Mouse (Mus musculus) ovary, postnatal 14 days (tissue): ENCODE data around the gene Asap3.
A peak's percentile ranks its signal among the peaks of the same experiment; 100 is the strongest.

Source experiments
- DNase-seq: peaks from one replicate; pipeline ENCODE4 v3.0.0; 2022; ENCODE audit warnings: low spot score

Gene Asap3

DNA sequence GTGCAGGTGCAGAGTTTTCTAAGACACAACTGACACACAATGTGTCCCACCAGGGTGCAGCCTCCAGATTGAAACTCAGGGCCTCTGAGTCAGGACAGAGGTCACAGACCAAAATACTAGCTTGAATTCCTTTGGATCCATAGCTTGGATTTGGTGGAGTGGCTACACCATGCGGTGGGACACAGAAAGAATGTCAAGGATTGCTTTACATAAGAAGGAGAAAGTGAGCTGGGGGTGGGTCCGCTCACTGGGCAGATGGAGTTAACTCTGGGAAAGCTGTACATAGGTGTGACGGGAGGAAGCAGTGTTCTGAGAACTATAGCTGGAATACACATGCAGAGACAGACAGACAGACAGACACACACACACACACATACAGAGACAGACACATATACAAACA is 53.8 kb downstream of the Asap3 start:
- DNase-seq: no peak

- peak; percentile 81 for DNase-seq
Observed at GRCm38 (mm10) chr4:136260491-136261180, 54.5 kb downstream of the Asap3 start.

GRCm38 (mm10) chr4:136261912-136262311 is 55.7 kb downstream of the Asap3 start:
- DNase-seq: no peak

DNA sequence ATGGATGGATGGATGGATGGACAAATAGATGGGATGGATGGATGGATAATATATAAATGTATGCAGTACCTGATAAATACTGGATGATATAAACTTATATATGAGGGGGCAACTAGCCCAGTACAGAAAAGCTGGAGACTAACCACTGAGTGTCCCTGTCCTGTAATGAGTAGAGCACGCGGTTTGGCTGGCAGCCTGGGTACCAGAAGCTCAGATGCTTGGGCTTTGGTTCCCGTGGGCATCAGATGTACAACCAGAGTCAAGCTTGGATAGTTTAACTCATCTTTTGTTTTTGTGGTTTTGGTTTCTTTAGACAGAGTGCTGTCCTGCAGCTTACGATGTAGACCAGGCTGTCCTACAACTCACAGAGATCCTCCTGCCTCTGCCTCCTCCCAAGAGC is 57.4 kb downstream of the Asap3 start:
- DNase-seq: no peak

DNA sequence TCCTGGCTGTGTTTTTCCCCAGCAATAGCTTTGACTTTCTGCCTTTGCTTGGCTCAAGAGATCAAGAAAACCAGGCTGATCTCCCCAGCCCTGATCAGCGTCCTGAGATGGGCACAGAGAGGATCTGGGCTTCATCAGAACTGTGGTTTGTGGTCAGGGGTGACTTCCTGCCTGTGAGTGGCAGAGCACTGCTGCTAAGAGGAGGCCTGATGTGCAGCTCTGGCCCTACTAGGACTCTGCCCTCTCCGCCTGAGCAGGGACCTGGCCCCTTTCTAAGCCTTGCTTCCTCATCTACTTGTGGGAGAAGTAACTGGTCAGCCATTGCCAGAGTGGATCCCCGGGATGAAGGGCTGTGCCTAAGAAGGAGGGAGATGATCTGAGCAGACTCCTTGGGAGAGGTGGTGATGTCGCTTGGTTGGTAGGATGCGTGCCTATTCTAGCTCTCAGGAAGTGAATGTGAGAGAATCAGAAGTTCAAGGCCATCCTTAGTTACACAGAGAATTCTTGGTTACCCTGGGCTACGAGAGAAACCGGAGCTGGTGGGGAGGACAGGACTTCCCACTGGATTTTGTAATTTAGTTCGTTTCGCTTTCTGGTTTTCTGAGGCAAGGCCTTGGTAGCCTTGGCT is 60.7 kb downstream of the Asap3 start:
- DNase-seq: no peak

GRCm38 (mm10) chr4:136268912-136269311 is 62.7 kb downstream of the Asap3 start:
- DNase-seq: no peak

DNA sequence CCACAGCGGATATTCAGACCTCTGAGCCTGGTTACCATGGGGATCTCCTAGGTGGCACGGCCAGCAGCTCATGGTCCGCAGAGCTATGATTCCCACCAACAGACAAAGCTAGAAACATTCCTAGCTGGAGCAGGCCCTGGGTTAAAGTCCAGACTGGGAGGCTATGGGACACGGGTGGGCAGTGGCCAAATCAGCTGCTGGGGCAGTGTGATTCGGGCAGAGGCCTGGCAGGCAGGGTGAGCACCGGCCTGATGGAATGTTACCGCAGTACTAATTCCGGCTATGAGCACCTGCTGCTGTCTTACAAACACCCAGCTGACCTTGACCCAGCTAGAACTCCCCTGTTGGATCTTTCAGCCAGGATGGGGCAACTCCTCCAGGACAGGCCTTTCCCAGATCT is 64.5 kb downstream of the Asap3 start:
- DNase-seq: no peak

- DNase-seq: no peak
Observed at GRCm38 (mm10) chr4:136281097-136281496, 74.9 kb downstream of the Asap3 start.

DNA sequence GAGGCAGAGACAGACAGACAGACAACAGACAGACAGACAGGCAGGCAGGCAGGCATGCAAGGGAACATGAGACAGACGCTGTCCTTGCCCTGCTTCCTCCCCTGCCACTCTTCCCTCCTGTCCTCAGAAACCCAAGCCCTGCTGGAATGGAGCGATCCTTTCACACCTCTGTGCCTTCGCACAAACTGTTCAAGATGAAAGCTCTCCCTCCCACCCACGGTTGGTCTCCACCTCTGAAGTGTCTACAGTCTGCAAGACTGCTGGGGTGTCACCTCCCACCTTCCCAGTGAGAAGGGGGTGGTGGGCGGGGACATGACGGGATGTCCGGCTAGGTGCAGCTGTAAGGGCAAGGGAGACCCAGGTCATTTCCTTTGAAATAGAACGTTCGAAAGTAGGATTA is 75.4 kb downstream of the Asap3 start:
- no peak for DNase-seq

- DNase-seq: no peak
Observed at GRCm38 (mm10) chr4:136282621-136283480, 76.7 kb downstream of the Asap3 start.

DNA sequence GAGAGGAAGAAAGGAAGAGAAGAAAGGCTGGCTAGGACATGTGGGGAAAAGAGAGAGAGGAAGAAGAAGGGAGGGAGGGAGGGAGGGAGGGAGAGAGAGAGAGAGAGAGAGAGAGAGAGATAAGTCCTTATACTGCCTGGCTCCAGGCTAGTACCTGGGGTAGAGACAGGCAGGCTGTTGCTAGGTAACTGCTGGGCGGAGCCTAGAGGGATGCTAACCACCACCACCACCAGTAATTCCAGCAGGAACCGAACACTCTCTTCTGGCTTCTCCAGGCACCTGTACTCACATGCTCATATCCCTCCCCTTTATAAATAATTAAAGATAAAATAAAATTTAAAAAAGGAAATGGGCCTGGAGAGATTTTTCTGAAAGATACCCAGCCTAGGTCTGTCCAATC is 77.6 kb downstream of the Asap3 start:
- no peak for DNase-seq

GRCm38 (mm10) chr4:136284455-136284854 is 78.3 kb downstream of the Asap3 start, which contains the start of gene Zfp46:
Gene Zfp46 (plus strand): TSS chr4:136284683.
- peak; percentile 63 for DNase-seq

- DNase-seq: peak; percentile 15
Observed at GRCm38 (mm10) chr4:136284891-136285290, 78.7 kb downstream of the Asap3 start.

- DNase-seq: peak; percentile 85
Observed at GRCm38 (mm10) chr4:136285348-136285810, 79.2 kb downstream of the Asap3 start.

DNA sequence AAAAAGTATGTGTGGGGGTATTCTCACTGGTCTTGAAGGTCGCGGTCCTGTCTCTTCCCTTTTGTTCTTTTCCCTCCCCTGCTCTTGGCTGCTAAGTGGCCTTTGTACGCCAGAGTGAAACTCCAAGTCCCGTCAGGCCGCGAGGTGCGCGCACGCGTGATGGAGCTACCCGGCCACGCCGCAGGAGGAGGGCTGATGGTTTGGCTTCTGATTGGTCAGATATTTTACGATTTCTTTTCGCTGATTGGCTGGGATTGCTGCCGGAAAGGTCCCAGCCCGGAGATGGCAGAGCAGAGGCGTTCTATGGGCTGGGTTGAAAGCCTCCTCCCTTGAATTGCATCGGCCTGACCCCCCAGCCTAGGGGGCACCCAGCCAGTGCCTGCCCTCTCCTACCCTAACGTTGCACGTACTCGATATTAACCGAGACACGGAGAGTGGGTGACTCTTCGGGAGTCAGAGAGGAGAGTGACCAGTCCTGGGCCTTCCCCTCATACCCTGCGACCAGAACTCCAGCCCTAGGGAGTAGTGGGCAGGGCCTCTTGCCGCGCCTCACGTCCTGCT is 79.7 kb downstream of the Asap3 start:
- DNase-seq: peak; percentile 90

DNA sequence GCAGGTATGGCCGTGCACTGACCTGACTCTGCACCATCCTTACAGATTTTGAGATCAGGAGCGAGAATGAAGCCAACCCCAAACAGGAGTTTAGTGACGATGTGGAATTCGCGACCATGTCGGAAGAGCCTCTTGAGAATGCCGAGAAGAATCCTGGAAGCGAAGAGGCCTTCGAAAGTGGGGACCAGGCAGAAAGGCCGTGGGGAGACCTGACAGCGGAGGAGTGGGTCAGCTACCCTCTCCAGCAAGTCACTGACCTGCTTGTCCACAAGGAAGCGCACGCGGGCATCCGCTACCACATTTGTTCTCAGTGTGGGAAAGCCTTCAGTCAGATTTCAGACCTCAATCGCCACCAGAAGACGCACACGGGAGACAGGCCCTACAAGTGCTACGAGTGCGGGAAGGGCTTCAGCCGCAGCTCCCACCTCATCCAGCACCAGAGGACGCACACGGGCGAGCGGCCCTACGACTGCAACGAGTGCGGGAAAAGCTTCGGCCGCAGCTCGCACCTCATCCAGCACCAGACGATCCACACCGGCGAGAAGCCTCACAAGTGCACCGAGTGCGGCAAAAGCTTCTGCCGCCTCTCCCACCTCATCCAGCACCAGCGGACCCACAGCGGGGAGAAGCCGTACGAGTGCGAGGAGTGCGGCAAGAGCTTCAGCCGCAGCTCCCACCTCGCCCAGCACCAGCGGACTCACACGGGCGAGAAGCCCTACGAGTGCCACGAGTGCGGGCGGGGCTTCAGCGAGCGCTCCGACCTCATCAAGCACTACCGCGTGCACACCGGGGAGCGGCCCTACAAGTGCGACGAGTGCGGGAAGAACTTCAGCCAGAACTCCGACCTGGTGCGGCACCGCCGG is 84.0 kb downstream of the Asap3 start:
- DNase-seq: no peak

GRCm38 (mm10) chr4:136290781-136291595 is 84.8 kb downstream of the Asap3 start:
- no peak for DNase-seq

GRCm38 (mm10) chr4:136291692-136292091 is 85.5 kb downstream of the Asap3 start:
- no peak for DNase-seq
